Mouse (Mus musculus): ENCODE results near the gene Snx8.

Gene Snx8

DNA sequence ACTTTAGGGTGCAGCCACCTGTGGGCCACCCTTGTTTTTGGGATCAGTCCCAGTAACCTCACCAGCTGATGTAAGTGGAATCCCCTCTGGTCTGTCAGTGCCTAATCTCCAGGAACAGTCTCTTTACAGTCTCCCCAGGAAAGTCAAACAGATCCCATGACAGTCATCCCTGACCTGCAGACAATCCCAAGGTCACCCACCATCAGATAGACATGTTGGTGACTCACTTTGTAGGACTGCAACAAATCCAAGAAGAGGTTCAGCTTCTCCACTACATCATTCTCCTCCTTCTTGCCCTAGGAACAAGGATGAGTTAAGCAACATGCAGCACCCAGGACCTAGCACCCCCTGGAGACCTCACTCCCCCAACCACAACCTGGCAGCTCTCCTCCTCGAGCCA, 43.0 kb downstream of the Snx8 start:
- no peak for DNase-seq (ENCODE audit: low read depth, low spot score)

DNA sequence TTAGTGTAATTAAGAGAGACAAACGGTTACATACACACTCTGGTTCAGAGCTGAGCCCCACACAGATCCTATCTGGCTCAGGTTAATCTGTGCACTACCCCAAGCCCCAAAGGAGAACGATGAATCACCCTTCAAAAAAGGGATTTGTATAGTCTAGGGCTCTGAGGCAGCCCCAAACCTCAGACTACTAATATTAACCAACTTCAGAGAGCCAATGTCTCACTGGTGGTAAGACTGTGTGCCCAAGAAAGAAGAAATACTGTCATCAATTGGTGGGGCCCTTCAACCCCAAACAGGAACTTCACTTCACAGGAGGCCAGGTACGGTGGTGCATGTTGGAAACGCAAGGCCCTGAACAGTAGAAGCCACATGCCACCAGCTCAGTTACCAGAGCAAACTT, 43.8 kb downstream of the Snx8 start:
- no peak for DNase-seq (ENCODE audit: low read depth, low spot score)

DNA sequence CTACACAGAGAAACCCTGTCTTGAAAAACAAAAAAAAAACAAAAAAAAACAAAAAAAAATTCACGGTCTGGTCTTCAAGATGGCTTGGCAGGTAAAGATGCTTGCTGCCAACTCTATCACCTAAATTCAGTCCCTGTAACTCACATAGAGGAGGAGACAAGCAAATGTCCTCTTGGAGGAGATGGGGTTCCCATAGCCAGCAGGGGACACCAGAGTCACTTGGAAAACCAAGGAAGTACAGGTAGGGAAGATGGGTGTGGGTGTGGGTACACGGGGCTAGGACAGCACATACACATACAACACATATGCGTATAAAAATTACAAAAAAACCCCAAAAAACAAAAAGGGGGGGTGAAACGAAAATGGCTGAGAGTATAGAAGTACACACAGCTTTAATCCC, 46.2 kb downstream of the Snx8 start:
- DNase-seq (ENCODE audit: low read depth, low spot score), result no peak

DNA sequence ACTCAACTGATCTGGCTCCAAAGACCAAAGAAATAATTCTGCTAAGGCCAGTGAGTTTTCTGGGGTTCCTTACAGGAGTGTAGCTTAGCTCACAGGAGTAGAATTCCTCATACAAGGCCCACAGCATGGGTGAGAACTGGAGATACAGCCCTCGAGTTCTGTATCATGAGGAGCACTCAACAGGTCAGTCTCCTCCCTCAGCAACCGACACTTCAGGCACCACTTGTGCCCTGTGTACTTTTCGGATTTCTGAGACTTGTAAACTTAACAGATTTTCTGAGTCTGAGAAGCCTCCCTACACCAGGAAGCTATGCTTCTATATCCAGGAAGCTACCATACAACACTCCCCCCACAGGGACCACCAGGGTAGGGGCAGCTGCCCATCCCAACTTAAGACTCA, 49.2 kb downstream of the Snx8 start:
- DNase-seq (ENCODE audit: low read depth, low spot score), result no peak

DNA sequence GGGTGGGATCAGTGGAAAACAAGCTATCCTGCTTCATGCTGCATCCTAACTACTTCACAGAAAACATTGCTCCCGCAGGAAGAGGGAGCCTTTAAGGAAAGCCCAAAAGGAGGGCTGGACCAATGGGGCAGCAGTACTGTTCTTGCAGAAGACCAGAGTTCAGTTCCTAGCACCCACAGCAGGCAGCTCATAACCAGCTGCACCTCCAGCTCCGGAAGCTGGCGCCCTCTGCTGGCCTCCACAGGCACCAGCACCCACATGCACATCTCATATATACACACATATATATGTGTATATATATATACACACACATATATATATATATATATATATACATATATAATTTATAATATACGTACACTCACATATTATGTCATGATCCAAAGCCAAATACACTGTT, 50.3 kb downstream of the Snx8 start:
- no peak for DNase-seq (ENCODE audit: low read depth, low spot score)

DNA sequence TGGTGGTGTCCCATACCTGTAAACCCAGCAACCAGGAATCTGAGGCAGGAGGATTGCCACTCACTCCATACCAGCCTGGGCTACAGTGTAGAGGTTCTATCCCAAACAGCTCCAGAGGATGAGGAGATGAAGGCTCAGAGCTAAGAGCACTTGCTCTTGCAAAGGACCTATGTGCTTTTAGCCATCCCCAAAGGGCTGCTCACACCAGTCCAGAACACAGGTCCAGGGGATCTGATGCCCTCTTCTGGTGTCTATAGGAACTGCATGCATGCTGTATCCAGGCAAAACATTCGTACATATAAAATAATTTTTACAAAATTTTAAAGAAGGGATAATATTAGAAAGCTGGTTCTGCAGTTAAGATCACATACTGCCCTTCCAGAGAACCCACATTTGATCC, 52.4 kb downstream of the Snx8 start:
- DNase-seq (ENCODE audit: low read depth, low spot score), result peak; percentile 50

DNA sequence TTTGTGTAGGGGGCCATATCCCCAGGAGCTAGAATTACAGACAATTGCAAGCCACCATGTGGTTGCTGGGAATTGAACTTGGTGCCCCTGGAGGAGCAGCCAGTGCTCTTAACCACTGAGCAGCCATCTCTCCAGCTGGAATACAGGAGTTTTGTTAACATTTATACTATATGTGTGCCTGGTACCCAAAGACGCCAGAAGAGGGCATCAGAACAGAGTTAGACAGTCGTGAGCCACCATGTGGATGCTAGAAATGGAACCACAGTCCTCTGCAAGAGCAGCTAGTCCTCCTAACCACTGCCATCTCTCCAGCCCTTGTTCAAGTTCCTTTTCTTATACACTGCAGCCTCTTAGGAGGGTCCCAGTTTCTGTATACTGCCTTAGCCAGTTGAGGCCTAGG, 55.4 kb downstream of the Snx8 start:
- DNase-seq (ENCODE audit: low read depth, low spot score), result peak; percentile 78

DNA sequence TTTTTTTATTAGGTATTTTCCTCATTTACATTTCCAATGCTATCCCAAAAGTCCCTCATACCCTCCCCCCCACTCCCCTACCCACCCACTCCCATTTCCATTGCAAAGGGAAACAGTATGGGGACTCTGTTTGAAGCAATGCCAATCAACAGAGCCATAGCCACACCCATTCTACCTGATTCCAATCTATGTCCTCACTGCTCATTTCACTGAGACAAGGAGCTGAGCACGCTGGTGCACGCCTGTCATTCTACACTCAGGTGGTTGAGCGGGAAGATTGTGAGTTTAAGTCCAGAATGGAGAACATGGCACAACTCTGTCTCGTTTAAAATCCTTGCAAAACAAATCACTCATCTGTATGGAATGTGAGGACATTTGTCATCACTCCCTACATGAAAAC, 56.5 kb downstream of the Snx8 start:
- peak; percentile 87 for DNase-seq (ENCODE audit: low read depth, low spot score)

DNA sequence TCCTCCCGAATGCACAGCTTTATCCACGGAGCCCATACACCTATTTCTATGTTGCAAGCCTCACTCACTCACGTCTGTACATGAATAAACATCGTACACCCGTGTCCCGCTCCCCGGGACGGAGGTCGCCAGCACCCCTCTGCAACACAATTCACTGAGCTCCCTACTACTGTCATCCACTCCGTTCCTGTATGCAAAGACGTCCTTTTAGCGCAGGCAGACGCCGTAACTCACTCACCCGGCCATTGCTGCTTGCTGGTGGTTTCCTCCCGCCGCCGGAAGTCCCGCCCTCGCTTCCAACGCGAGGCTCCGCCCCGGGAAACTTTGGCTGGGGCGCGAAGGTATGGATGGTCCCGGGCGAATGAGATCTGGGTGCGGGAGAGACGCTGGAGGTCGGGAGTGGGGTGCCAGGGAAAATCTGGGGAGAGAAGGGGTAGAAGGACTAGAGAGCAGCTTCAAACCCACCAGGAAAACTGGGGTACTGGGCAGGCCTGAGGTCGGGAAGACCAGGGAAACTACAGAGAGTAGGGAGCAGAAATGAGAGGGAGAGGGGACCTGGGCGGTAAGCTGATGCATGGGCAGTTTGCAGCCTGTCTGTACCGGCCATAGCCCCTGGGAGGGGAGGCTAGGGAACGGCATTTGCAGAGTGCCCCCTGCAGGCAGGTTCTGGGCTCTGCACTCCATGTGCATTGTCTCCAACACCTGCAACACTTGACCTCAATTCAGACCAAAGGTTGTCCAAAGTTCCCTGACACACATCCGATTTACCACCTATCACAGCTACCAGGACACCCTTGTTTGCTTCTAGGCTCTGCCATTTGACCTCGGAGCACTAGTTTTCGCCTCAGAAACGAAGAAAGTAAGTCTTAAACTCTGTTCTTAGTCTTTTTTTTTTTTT, 57.2 kb downstream of the Snx8 start, which contains the start of gene Mrm2:
Gene Mrm2, minus strand, starts transcription at position 284 of the 898 bp plus-strand sequence.
- DNase-seq (ENCODE audit: low read depth, low spot score), result peak; percentile 96

DNA sequence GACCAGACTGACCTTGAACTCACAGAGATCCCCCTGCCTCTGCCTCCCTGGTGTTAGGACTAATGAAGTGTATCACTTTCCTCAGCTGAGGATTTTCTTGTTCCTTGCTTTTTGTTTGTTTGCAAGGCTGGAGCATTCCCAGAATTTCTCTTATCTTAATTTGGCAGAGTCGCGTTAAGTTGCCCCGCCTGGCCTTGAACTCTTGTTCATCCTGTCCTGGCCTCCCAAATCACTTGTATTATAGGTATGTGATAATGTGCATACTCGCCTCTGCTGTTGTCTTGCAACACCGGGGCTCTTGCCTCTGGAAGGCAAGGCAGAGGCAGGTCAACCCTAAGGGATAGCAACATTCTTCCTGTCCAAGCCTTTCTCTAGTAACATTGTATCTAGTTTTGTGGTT, 65.0 kb downstream of the Snx8 start:
- peak; percentile 48 for DNase-seq (ENCODE audit: low read depth, low spot score)

DNA sequence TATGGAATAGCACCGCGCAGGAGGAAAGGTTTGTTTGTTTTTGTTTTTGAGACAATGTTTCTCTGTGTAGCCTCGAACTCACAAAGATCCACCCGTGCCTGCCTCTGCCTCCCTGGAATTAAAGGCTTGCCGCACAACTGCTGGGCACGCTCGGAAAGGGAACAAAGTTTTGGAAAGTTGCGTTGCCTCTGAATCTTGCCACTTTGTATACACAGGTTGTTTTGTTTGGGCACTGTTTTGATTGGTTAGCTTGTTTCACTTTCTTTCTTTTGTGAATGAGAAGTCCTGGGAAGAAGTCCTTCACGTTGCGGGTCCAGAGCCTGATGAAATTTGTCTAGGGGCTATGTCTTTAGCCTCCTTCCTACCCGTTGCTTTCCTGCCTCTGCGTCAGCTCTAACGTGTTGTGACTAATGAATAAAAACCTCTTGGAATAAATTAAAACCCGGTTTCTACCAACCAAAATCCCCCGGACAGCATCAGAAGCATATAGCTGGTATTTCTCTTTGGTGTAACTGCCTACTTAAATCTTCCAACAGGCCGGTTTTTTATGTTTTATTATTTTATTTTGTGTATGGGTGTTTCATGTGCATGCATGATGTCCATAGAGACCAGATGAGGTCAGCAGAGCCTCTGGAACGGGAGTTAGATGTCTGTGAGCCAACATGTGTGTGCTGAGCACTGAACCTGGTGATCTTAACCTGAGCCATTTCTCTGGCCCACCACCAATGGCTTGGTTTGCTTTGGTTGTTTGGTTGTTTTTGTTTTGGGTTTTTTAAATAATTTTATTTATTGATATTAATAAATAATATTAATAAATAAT, 67.1 kb downstream of the Snx8 start:
- DNase-seq (ENCODE audit: low read depth, low spot score), result no peak

DNA sequence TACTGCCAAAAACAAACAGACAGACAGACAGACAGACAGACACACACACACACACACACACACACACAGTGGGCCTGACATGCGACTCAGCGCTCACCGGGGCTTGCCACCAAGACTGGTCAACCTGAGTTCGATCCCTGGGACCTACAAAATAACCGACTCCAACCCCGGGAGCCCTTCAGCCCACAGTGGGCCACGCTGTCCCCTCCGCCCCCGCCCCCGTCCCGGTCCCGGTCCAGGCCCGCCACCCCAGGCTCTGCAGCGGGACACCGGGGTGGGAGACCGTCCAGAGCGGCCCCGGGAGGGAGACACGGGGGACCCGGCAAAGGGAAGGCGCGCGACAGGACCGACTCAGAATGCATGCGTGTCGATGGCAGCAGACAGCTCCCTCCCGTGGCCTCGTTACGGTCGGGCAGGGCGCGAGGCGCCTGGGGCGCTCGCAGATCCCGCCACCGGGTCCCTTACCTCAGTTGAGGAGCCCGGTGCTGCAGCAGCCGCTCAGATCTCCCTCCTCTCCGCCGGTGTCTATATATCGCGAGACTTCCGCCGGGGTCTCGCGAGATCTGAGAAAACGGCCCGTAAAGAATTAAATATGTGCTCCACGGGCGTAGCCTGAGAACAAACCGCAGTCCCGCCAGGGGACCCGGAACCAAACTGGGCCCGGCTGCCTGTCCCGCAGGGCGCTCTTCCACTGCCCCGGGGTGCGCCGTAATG, 67.9 kb downstream of the Snx8 start, which contains the start of the genes Mad1l1 and Nudt1:
Gene Mad1l1, minus strand, starts transcription at position 511 of the 714 bp plus-strand sequence.
Gene Nudt1, plus strand, starts transcription at position 615 of the 714 bp plus-strand sequence.
- peak; percentile 96 for DNase-seq (ENCODE audit: low read depth, low spot score)

DNA sequence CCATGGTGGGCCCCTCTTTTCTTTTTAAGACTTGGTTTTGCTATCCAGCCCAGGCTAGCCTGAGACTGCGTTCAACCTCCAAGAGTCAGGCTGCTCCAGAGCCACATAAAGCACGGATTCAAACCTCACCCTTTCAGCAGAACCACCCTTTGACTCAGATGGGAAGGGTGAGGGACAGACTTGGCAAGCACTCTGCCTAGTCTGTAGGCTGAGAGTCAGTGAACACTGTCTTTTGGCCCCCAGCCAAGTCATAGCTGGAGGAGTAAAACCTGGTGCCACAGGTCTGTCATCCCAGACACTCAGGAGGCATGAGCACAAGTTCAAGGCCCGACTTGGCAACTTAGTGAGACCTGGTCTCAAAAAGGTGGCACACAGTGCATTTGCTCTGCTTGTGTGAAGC, 72.3 kb downstream of the Snx8 start:
- DNase-seq (ENCODE audit: low read depth, low spot score), result no peak

DNA sequence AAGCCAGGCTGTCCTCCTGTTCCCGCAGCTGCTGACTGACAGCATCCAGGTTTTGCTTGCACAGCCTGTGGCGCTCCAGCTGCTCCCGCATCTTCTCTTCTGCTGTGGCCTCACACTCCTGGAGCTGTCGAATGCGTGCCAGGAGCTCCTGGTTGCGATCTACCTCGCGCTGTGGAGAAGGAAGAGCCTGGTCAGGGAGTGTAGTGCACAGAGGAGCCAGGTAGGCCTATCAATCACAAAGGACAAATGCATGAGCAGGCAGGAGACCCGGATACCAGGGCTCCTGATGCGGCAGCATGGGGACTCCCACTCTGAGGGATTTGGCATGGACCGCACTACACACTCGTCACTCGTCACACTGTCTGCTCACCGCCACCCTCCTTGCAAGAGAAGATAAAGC, 81.5 kb downstream of the Snx8 start:
- no peak for DNase-seq (ENCODE audit: low read depth, low spot score)

DNA sequence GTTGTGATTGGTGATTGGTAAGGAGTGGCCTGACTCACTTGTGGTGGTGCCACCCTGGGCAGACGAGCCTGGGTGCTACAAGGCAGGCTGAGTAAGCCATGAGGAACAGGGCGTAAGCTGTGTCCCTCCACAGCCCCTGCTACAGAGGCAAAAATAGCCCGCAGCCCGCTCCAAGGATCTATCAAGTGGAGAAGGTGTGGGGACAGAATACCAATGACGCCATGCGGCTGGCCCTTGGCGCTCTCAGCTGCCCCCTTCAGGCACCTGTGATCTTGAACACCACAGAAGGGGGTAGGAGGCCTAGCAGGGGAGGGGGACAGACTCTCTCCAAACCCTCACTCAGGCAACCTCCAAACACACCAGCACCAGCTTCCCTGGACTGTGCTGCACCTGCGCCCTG, 83.0 kb downstream of the Snx8 start:
- DNase-seq (ENCODE audit: low read depth, low spot score), result no peak

DNA sequence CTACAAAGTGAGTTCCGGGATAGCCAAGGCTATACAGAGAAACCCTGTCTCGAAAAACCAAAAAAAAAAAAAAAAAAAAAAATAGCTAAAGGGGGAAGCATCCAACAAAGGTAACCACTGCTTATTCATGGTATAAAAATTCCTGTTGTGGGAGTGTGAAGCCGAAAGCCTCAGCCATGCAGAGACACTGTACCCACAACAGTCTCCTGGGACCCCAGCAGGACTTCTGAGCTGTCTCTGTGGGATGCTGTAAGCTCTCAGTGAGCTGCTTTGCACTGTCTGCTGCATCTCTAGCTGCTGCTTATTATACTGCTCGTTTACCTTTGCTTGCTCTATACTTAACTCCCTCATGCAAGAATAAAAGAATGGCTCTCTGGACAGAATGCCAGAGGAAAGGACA, 90.8 kb downstream of the Snx8 start:
- no peak for DNase-seq (ENCODE audit: low read depth, low spot score)

DNA sequence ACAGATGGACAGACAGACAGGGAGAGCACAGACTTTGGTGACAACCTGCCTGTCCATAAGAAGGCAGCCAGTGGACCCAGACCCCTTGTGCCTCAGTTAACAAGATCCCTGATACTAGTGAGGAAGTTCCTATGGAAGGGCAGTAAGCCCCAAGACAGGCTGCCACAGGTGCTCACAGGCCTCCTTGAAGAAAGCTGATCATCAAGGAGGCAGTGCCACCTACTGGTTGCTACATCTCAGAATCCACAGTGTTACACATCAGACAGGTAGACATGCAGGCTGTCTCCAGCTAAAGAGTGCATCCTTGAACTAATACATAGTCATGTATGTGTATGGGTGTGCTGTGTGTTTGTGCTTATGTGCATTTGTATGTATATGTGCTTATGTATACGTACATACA, 96.9 kb downstream of the Snx8 start:
- peak; percentile 73 for DNase-seq (ENCODE audit: low read depth, low spot score)
